Mouse (Mus musculus) liver, embryonic 16.5 days (tissue): ENCODE data around the gene Grhpr. TPM values are rescaled to one million over a fixed set of nuclear protein-coding genes. Genes with fewer than 3 reads are reported as not detected.

Experiments
- ATAC-seq: fragments of 200-750 bp; cut with Nextera tagmentation; 2 replicates; pipeline ENCODE4 v1.8.0; 2017; ENCODE audit warnings: low read depth, mild to moderate bottlenecking, moderate number of reproducible peaks, moderate library complexity
- H3K27ac ChIP-seq: fragments of 300-500 bp; sonication (generic); 2 replicates; pipeline ENCODE4 v1.5.1; 2014; ENCODE audit warnings: mild to moderate bottlenecking, low read length
- H3K27me3 ChIP-seq: fragments of 300-500 bp; sonication (generic); 2 replicates; pipeline ENCODE4 v1.6.1; 2014; ENCODE audit warnings: low read depth, low read length, mixed read lengths; ENCODE audit not compliant: control insufficient read depth, insufficient read depth
- H3K36me3 ChIP-seq: fragments of 300-500 bp; sonication (generic); 2 replicates; pipeline ENCODE4 v1.6.1; 2014; ENCODE audit warnings: mild to moderate bottlenecking; ENCODE audit not compliant: control insufficient read depth, insufficient read depth
- H3K4me1 ChIP-seq: fragments of 300-500 bp; sonication (generic); 2 replicates; pipeline ENCODE4 v1.6.1; 2014; ENCODE audit warnings: low read depth, low read length, mixed read lengths; ENCODE audit not compliant: control insufficient read depth
- H3K4me2 ChIP-seq: fragments of 300-500 bp; sonication (generic); 2 replicates; pipeline ENCODE4 v1.6.1; 2014; ENCODE audit warnings: low read depth, low read length, mixed read lengths
- H3K4me3 ChIP-seq: fragments of 300-500 bp; sonication (generic); 2 replicates; pipeline ENCODE4 v1.5.1; 2014; ENCODE audit warnings: low read depth, mild to moderate bottlenecking, low read length
- H3K9ac ChIP-seq: fragments of 300-500 bp; sonication (generic); 2 replicates; pipeline ENCODE4 v1.6.1; 2014; ENCODE audit warnings: low read depth, low read length
- H3K9me3 ChIP-seq: fragments of 300-500 bp; sonication (generic); replicated peaks from 2 replicates; pipeline ENCODE4 v1.6.1; 2016; ENCODE audit warnings: low read length; ENCODE audit not compliant: control insufficient read depth
- WGBS: fragments of 180-500 bp; shearing (Covaris S2); extraction: QIAGEN DNeasy Blood & Tissue Kit; methylation state at CpG from one replicate; pipeline ENCODE4 v1.1.7; 2014; ENCODE audit not compliant: insufficient replicate concordance; 5-methylcytosine and 5-hydroxymethylcytosine counted together
- polyA plus RNA-seq: library from polyadenylated mRNA; unstranded; fragments of >200 nt; fragmentation: Nextera tagmentation; extraction: Ambion mirVana; gene quantifications from 2 replicates; pipeline ENCODE4 v1.2.1, GENCODE M21; 2015

The Grhpr gene
- polyA plus RNA-seq, 1 experiment from 2014 or later: 179 TPM

DNA sequence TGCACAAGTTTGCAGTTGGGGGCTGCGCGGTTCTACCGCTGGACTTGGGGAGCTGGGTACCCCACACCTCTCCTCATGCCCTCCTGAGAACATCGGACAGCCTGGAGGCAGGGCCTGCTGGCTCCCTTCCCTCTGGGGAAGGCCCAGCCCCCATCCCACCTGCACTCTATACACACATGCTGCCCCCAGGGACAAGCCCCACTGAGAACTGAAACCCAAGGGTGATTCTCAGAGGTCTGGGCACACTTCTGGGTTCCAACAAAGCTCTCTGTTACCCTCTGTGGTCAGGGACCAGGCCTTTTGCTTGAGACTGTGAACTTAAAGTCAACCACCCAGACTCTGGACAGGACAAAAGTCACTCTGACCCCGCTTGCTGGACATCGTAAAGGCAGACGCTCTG, 11.1 kb upstream of the Grhpr start:
- Histone ChIP-seq H3K27ac (no peak overlapping the region), H3K27me3 (no peaks in the 10 kb centered on the region), H3K9ac (no peak overlapping the region), H3K4me1 (peaks cover 5% of the 10 kb centered on the region), H3K4me3 (no peak overlapping the region), H3K9me3 (no peaks in the 10 kb centered on the region), H3K36me3 (no peaks in the 10 kb centered on the region), H3K4me2 (no peak overlapping the region)
- 73% methylated on average over 7 of the region's 7 CpGs for WGBS
- no peak for ATAC-seq

DNA sequence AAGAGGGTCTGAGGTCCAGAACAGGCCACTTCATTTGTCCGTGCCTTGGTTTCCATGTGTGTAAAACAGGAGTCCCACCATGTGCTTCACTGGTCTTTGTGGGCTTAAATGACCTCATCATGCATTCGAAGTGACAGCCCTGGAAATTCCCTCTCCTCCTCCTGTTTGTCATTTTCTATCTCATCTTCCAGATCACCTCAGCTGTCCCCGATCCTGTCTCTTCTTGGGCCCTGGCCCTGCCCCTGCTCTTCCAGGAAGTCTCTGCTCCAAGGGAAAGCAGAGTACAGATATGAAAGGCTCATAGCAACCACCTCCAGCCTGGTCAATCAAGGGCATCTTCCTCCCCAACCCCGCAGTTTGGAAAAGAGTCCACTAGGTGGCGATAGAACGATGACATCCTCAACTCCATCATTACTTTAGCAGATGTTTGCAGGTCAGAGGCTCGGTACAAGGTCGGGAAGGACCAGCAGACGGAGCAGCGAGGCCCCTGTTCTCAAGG, 10.5 kb upstream of the Grhpr start:
- Histone ChIP-seq H3K36me3 (no peaks in the 10 kb centered on the region), H3K4me1 (peaks cover 5% of the 10 kb centered on the region), H3K9ac (no peak overlapping the region), H3K27me3 (no peaks in the 10 kb centered on the region), H3K4me3 (no peak overlapping the region), H3K4me2 (no peak overlapping the region), H3K27ac (no peak overlapping the region), H3K9me3 (no peaks in the 10 kb centered on the region)
- ATAC-seq: no peak
- 14% methylated on average over 10 of the region's 10 CpGs for WGBS

DNA sequence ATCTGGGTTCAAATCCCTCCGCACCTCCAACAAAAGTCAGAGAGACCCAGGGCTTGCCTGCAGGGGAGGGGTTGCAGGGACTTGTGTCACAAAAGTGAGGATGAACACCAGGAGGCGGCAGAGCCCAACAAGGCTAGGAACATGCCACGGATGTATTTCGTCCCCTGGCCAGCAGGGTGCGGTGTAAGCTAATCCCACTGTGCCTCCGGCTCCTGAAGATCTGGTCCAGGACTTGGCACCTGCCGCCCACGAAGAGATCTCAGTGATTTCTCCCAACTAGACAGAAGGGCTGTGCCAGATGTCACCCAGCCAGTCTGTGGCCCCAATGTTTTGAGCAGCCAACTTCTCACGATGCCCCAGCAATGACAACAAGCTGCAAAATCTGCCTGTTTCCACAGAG, 7.7 kb upstream of the Grhpr start:
- Histone ChIP-seq H3K36me3 (no peaks in the 10 kb centered on the region), H3K27me3 (no peaks in the 10 kb centered on the region), H3K4me1 (peaks cover 5% of the 10 kb centered on the region), H3K9me3 (no peaks in the 10 kb centered on the region), H3K4me3 (no peak overlapping the region), H3K27ac (no peak overlapping the region), H3K4me2 (peak overlapping the region; percentile 34), H3K9ac (no peak overlapping the region)
- peak; percentile 63 for ATAC-seq
- 7% methylated on average over 9 of the region's 9 CpGs for WGBS

DNA sequence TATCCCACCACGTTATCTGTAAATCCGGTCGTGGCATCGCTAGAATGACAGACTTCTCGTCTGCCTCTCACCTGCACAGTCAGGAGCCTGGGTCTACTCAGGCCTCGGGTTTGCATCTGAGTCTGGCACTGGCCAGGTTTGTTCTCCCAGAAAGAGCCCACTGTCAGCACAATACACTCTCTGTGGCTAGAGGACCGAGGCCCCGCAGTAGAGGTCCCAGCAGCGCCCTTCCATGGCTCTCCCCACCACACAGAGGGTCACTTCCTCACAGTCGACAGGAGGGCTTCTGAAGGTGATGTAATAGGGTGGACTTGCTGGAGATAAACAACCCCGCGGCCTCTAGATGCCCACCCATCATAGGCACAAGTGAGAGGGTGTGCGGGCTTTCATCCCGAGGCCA, 7.3 kb upstream of the Grhpr start:
- no peak overlapping the region for H3K27ac ChIP-seq

DNA sequence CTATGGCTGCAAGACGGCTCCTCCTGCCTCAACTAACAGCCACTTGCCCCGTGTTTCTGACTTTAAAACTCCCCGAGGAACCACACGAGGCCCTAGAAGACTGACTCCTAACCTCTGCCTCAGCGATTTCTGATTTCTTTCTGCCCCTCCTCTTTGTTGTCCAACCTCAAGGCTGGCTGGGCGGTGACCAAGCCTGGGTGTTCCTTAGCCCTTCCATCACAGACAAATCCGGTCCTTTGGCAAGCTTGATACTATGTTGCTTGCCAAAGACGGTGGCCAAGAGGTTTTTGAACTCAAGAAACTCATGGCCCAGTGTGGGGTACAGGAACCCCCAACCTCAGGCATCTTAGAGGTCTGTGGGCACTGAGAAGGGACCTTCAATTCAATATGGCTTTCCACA, 6.9 kb upstream of the Grhpr start:
- Histone ChIP-seq H3K4me1 (peaks cover 5% of the 10 kb centered on the region), H3K27me3 (no peaks in the 10 kb centered on the region), H3K4me2 (no peak overlapping the region), H3K9me3 (no peaks in the 10 kb centered on the region), H3K36me3 (no peaks in the 10 kb centered on the region), H3K4me3 (no peak overlapping the region), H3K9ac (no peak overlapping the region), H3K27ac (no peak overlapping the region)
- ATAC-seq: no peak
- whole genome bisulfite sequencing: 65% methylated on average over 8 of the region's 8 CpGs

More for the DNA sequence above, 7.3 kb upstream of the Grhpr start:
- Histone ChIP-seq H3K4me2 (peak overlapping the region; percentile 34), H3K4me3 (no peak overlapping the region), H3K9me3 (no peaks in the 10 kb centered on the region), H3K27me3 (no peaks in the 10 kb centered on the region), H3K4me1 (peaks cover 5% of the 10 kb centered on the region), H3K36me3 (no peaks in the 10 kb centered on the region), H3K9ac (no peak overlapping the region)
- 38% methylated on average over 14 of the region's 14 CpGs for WGBS
- ATAC-seq: peak; percentile 15; the same call in 1 of the 2 replicates

DNA sequence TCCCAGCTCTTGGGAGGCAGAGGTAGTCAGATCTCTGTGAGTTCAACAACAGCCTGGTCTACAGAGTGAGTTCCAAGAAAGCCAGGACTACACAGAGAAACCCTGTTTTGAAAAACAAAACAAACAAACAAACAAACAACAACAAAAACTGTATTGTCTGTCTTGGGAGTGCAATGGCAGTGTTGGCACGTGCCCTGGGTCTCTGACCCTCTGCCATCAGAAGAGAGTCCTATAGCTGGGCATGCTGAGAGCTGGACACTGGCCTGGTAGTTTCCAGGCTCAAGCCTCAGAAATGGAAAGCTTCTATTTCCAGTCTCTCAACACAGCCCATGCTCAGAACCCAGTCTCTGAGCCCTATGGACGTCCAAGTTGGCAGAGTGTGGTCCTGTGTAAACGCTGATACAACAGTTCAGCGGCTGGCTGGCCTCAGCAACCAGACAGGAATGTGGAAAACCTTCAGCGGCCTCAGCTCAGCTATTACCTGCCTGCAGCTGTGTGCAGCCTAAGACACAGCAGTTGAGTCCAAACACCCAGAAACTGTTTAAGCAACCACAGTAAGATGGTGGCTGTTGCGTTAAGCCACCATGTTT, 5.1 kb upstream of the Grhpr start:
- Histone ChIP-seq H3K4me2 (no peak overlapping the region), H3K9me3 (no peaks in the 10 kb centered on the region), H3K4me3 (no peak overlapping the region), H3K27me3 (no peaks in the 10 kb centered on the region), H3K9ac (no peak overlapping the region), H3K27ac (no peak overlapping the region), H3K4me1 (peaks cover 14% of the 10 kb centered on the region), H3K36me3 (no peaks in the 10 kb centered on the region)
- 67% methylated on average over 6 of the region's 6 CpGs for WGBS
- ATAC-seq: no peak

DNA sequence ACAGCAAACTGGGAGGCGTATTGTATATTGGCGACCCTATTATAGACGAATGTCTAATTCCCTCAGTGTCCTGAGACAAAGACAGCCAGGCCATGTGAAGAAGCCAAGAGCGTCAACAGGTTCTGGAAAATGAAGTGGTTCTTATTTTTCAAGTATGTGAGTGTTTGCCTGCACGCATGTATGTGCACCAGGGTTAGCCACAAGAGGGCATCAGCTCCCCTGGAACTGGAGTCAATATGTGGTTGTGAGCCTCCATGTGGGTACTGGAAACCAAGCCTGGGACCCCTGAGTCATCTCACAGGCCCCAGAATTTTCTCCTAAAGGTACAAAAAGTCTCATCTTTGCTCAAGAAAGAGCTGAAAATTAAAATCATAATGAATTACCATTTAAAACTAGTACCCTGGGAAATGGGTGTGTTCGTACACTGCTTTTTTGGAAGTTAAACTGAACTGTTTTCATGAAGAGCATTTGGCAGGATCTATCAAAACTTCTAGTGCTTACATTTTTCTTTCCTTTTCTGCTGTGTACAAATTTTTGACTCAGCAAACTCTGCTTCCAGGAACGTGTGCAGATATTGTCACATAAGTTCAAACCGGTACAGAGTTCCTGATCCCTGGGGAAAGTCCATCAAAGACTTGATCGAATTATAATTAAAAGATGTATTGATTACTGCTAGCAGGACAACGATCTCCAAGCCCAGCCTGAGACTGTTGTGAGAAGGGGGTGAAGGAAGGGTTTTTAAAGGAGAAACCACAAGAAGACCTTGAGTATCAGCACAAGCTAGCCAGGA, 4.1 kb upstream of the Grhpr start:
- H3K9me3 ChIP-seq: no peaks in the 10 kb centered on the region
- no peaks in the 10 kb centered on the region for H3K36me3 ChIP-seq
- H3K27me3 ChIP-seq: no peaks in the 10 kb centered on the region
- H3K4me3 ChIP-seq: no peak overlapping the region
- no peak for ATAC-seq
- no peak overlapping the region for H3K27ac ChIP-seq
- no peak overlapping the region for H3K4me2 ChIP-seq
- no peak overlapping the region for H3K9ac ChIP-seq
- H3K4me1 ChIP-seq: peaks cover 21% of the 10 kb centered on the region
- 75% methylated on average over 10 of the region's 10 CpGs for WGBS

DNA sequence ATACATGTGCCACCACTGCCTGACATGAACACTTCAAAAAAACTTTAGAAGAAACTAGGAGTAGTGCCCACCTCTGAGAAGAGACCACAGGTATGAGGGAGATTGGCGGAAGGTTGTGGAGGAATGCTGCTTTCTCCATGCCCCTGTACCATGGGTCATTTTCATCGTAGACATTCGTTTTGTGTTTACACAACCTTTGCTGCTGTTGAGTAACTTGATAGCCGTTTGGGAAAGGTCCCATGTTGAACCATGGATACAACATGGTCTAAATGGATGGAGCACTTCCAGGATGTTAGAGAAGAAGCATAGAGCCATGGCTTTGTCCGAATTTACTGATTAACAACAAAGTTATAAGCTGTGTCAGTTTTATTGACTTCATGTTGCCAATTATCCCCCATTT, 3.0 kb upstream of the Grhpr start:
- Histone ChIP-seq H3K27me3 (no peaks in the 10 kb centered on the region), H3K4me3 (no peak overlapping the region), H3K36me3 (no peaks in the 10 kb centered on the region), H3K27ac (0 out of 2 replicates have a peak overlapping the region, but pooled peaks have one; percentile 29), H3K9me3 (no peaks in the 10 kb centered on the region), H3K4me1 (peaks cover 30% of the 10 kb centered on the region), H3K4me2 (no peak overlapping the region), H3K9ac (no peak overlapping the region)
- ATAC-seq: no peak
- 65% methylated on average over 5 of the region's 5 CpGs for WGBS

DNA sequence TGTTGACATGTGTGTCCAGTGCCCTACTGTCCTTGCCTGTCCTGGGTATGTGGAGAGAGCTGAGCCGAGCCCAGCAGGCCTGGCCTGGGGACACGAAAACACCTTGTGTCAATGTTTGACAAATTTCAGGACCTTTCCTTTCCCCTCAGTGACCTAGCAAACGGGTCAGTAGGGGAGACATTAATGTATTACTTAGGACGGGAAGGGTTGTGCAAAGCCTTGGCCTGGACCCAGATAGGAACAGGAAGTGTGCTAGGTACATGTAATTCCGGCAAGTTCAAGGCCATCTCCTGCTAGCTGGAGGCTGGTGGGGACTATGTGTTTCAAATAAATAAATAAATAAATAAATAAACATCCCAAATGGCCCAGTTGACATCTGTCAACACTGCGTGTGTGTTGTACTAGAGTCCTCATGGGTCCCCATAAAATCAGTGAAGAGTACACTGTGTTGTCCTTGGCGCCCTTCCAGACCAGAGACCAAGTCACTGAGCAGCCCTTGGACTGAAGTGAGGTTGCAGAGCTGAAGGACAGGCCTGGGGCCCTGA, 1.3 kb upstream of the Grhpr start:
- peaks cover 30% of the 10 kb centered on the region for H3K4me1 ChIP-seq
- 57% methylated on average over 7 of the region's 7 CpGs for WGBS
- H3K4me2 ChIP-seq: no peak overlapping the region
- no peaks in the 10 kb centered on the region for H3K9me3 ChIP-seq
- peak overlapping the region; percentile 89 for H3K27ac ChIP-seq
- H3K36me3 ChIP-seq: peaks cover 3% of the 10 kb centered on the region; the same call in 1 of the 2 replicates
- no peak overlapping the region for H3K4me3 ChIP-seq
- no peak overlapping the region for H3K9ac ChIP-seq
- no peaks in the 10 kb centered on the region for H3K27me3 ChIP-seq
- peak; percentile 73 for ATAC-seq
